Mouse (Mus musculus): ENCODE data around the gene Prrx1. TPM values are rescaled to one million over a fixed set of nuclear protein-coding genes. Genes with fewer than 3 reads are reported as not detected.
A peak's percentile ranks its signal among the peaks of the same experiment; 100 is the strongest.

Prrx1 gene
- 1 to 10 TPM; 5.9 to 6.1 TPM for total RNA-seq (2021)
- long read RNA-seq, experiment 1, full-length matches to known transcripts, result 2 of 3 reads
- long read RNA-seq, experiment 1, partial matches to known transcripts, result 0 of 3 reads
- long read RNA-seq, experiment 1, other reads (novel, unspliced or antisense), result 1 of 3 reads
- long read RNA-seq, experiment 2, full-length matches to known transcripts, result 2 of 2 reads
- long read RNA-seq, experiment 2, partial matches to known transcripts, result 0 of 2 reads
- long read RNA-seq, experiment 2, other reads (novel, unspliced or antisense), result 0 of 2 reads

- DNase-seq (ENCODE audit: low spot score in 2 of 2), result no peak
Observed at GRCm38 (mm10) chr1:163313101-163313773, at the start of gene Prrx1. Gene Prrx1, minus strand, starts transcription at chr1:163313710.

DNA sequence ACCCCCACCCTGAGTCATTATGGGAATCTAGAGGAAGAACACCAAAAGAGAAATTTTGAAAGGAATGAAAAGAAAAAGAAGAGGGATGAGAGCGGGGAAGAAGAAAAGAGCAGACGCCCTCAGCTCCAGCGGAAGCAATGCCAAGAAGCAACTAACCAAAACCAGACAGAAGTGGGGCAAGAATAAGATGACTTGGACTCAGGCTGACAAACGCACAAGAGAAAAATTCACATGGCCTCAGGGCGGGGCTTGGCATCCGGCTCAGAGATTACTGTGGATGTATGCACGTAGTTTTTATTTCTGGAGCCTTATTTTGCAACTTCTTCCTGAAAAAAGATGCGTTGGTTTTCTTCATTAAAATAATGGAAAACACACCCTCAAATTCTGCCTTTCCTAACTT lies 48.7 kb upstream of the Prrx1 start:
- peak; percentile 7 to 17 for DNase-seq (ENCODE audit: low spot score in 2 of 2)

DNA sequence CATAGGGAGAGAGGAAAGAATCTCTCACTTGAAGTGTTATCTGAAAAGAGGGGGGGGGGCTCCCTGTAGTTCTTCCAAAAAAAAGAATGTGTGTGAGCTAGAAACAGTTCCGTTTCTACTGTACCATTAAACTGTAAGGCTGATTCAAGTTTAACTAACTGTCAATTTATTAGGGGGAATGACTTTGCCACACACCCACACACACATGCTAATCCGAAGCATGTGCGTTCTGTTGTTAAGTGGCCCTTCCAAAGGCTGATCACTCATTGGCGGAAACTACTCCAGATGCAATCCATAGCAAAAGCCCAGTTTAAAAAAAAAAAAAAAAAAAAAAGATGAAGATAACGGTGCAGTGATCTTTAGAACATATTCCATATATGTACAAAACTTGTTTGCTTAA lies 47.9 kb upstream of the Prrx1 start:
- DNase-seq (ENCODE audit: low spot score in 2 of 2), result no peak

DNA sequence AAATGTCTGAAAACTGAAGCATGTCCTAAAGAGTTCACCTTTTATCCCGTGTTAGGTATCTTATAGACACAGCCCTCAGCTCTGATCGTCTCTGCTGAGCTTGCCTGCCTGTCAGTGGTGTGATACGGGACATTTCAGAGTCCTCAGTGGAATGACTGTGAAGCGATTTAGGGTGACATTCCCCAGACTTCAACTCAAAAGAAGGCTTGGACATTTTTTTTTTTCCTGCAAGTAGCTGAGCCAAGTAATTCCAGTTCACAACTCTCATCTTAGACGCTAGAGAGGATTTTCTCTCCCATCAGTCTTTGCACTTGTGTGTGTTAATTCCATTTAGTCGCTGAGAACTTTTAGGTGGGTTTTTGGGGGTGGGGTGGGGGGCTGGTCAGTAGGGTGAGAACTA lies 47.3 kb upstream of the Prrx1 start:
- DNase-seq (ENCODE audit: low spot score in 2 of 2), result no peak

GRCm38 (mm10) chr1:163359521-163359920 lies 46.0 kb upstream of the Prrx1 start:
- no peak for DNase-seq (ENCODE audit: low spot score in 2 of 2)

GRCm38 (mm10) chr1:163358165-163358564 lies 44.7 kb upstream of the Prrx1 start:
- DNase-seq (ENCODE audit: low spot score in 2 of 2), result no peak

GRCm38 (mm10) chr1:163357733-163358132 lies 44.2 kb upstream of the Prrx1 start:
- DNase-seq (ENCODE audit: low spot score in 2 of 2), result no peak

GRCm38 (mm10) chr1:163356167-163356566 lies 42.7 kb upstream of the Prrx1 start:
- DNase-seq (ENCODE audit: low spot score in 2 of 2), result no peak

- DNase-seq (ENCODE audit: low spot score in 2 of 2), result no peak
Observed at GRCm38 (mm10) chr1:163355626-163356156, 42.2 kb upstream of the Prrx1 start.

GRCm38 (mm10) chr1:163350988-163351387 lies 37.5 kb upstream of the Prrx1 start:
- no peak for DNase-seq (ENCODE audit: low spot score in 2 of 2)

DNA sequence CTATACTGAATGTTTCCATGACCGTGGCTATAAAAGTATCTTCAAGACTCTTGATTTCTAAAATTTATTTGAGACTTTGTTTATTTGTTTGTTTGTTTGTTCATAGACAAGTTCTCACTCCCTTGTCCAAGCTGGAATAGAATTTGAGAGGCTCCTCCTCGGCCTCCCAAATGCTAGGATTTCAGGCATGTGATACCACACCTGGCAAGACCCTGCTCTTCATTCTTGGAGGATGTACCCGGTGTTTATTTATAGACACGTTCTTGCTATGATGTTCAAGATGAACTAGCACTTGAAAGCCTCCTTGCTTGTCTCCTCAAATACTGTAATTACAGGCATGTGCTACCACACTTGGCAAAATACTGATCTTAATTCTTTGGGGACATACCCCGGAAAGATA lies 32.0 kb upstream of the Prrx1 start:
- no peak for DNase-seq (ENCODE audit: low spot score in 2 of 2)

DNA sequence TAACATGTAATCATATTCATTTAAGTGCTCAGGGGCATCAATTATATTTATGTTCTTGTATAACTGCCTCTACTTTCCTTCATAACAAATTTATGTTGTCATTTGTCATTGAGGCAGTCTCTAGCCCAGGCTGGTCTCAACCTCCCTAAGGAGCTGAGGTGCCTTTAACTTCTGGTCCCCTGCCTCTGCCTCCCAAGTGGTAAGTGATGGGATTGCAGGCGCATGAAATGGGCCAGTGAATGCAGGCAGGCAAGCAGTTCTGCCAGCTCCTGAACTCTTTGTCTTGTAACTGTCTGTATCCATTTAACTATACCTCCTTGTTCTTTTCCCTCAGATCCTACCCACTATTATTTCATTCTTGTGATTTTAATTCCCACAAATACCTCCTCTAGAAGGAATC lies 31.4 kb upstream of the Prrx1 start:
- DNase-seq (ENCODE audit: low spot score in 2 of 2), result no peak

- DNase-seq (ENCODE audit: low spot score in 2 of 2), result no peak
Observed at GRCm38 (mm10) chr1:163339219-163339561, 25.7 kb upstream of the Prrx1 start.

GRCm38 (mm10) chr1:163338525-163339218 lies 25.2 kb upstream of the Prrx1 start:
- DNase-seq (ENCODE audit: low spot score in 2 of 2), result no peak

DNA sequence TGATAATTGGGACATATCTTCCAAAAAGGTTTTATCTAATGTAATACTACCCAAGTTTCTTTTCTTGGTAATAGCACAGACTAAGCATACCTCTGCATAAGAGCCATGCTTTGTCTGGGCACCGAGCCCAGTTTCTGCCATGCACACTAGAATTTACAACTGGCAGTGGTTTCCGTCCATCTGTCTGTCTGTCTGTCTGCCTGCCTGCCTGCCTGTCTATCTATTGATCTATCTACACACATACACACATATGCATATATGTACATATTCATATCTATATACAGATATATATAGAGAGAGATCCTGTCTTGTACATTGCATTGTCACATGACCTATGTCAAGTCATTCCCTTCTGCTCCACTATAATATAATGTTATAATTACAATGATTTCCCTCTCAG lies 24.3 kb upstream of the Prrx1 start:
- DNase-seq (ENCODE audit: low spot score in 2 of 2), result no peak

DNA sequence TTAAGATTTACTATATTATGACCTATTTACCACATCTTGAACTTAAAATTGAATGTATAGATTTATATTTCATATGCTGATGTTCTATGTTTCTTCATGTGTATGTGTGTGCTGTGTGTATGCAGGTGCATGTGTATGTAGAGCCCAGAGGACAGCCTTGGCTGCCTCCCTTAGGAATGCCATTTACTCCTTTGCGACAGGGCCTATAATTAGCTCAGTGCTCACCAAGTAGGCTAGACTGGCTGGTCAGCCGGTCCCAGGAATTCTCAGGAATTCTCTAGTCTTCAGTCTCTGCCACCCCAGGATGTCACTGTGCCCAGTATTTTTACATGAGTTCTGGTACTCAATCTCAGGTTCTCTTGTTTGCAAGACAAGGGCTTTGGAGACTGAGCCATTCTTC lies 13.8 kb upstream of the Prrx1 start:
- no peak for DNase-seq (ENCODE audit: low spot score in 2 of 2)

- DNase-seq (ENCODE audit: low spot score in 2 of 2), result no peak
Observed at GRCm38 (mm10) chr1:163319669-163320571, 6.4 kb upstream of the Prrx1 start.

DNA sequence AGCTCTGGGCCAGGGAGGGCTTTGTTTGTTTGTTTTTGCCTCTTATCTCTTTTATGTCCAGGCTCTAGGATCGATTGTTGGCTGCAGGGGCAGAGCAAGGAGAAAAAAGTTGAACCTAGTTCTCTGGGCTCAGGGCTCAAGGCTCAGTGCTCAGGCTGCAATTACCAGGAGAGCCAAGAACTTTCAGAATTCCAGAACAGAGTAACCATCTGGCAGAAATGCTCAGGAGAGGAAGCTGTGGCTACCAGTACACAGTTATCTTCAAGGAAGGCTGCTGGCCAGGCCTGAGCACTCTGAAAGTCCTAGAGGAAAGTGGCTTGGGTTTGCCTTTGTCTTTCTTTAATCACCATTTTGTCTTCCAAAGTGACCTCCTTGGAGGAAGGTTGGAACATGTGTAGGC lies 3.4 kb upstream of the Prrx1 start:
- no peak for DNase-seq (ENCODE audit: low spot score in 2 of 2)

DNA sequence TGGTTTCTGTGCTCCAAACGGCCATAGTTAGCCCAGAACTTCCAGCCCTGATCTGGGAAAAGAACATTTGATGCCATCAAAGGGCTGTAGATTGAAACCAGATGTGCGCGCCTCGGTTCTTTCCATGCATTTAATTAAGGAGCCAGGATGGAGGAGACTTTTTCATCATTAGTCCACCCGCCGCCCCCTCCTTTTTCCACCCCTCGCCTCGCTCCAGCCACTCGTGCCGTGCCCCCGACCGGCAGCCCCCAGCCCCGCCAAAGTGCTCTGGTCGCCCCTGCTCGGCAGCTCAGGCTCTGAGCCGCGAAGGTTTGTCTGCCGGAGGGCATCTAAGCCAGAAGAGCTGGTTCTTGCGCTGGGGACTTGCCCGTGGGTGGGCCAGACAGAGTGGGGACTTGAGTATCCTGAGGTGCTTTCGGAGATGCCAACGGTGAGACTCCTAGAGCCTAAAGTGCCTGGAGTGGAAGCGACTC lies 1.4 kb upstream of the Prrx1 start:
- no peak for DNase-seq (ENCODE audit: low spot score in 2 of 2)

GRCm38 (mm10) chr1:163313921-163314725 lies 613 bp upstream of the Prrx1 start:
- no peak for DNase-seq (ENCODE audit: low spot score in 2 of 2)

All from left cerebral cortex, adult 18-20 months (tissue).